Mouse (Mus musculus) small intestine, adult 2 months (tissue): Measurements from ENCODE around the gene Thrap3.

Experiments used
- CTCF ChIP-seq: fragments of 200-500 bp; IDR thresholded peaks from 2 replicates; pipeline ENCODE4 v1.5.1; 2012; ENCODE audit warnings: low read depth, mild to moderate bottlenecking, control low read depth, inconsistent platforms, low read length, moderate library complexity, mixed read lengths; ENCODE audit not compliant: insufficient replicate concordance, insufficient read length; ENCODE audit errors: extremely low read depth
- POLR2A ChIP-seq: fragments of 200-500 bp; IDR thresholded peaks from 2 replicates; pipeline ENCODE4 v1.6.1; 2012; ENCODE audit warnings: low read depth, mild to moderate bottlenecking, control low read depth, inconsistent platforms, low read length, moderate library complexity

GRCm38 (mm10) chr4:126155869-126156268 is 46.7 kb downstream of the Thrap3 start:
- TF ChIP-seq CTCF (no peak), POLR2A (no peak)
